Mouse (Mus musculus) forebrain, postnatal 0 days (tissue): ENCODE data around the gene Galk1. TPM values are rescaled to one million over a fixed set of nuclear protein-coding genes. Genes with fewer than 3 reads are reported as not detected.

Source experiments
- ATAC-seq: fragments of 200-750 bp; cut with Nextera tagmentation; 2 replicates; pipeline ENCODE4 v1.8.0; 2017; ENCODE audit warnings: mild to moderate bottlenecking, moderate library complexity
- DNase-seq: peaks from one replicate; pipeline ENCODE4 v3.0.0-alpha.2; 2015
- H3K27ac ChIP-seq: fragments of 300-500 bp; sonication (generic); 2 replicates; pipeline ENCODE4 v1.5.1; 2014; ENCODE audit warnings: low read depth, mild to moderate bottlenecking, antibody characterized with exemption, low read length, moderate library complexity, mixed read lengths
- H3K27me3 ChIP-seq: fragments of 300-500 bp; sonication (generic); 2 replicates; pipeline ENCODE4 v1.6.1; 2014; ENCODE audit warnings: mild to moderate bottlenecking, low read length, mixed read lengths; ENCODE audit not compliant: insufficient read depth
- H3K36me3 ChIP-seq: fragments of 300-500 bp; sonication (generic); 2 replicates; pipeline ENCODE4 v1.6.1; 2014; ENCODE audit warnings: mild to moderate bottlenecking, moderate library complexity; ENCODE audit not compliant: insufficient read depth
- H3K4me1 ChIP-seq: fragments of 300-500 bp; sonication (generic); 2 replicates; pipeline ENCODE4 v1.6.1; 2014; ENCODE audit warnings: antibody characterized with exemption; ENCODE audit not compliant: insufficient read depth
- H3K4me2 ChIP-seq: fragments of 300-500 bp; sonication (generic); 2 replicates; pipeline ENCODE4 v1.6.1; 2014; ENCODE audit warnings: low read depth, mild to moderate bottlenecking, moderate library complexity
- H3K4me3 ChIP-seq: fragments of 300-500 bp; sonication (generic); 2 replicates; pipeline ENCODE4 v1.5.1; 2014; ENCODE audit warnings: low read depth, low read length, mixed read lengths
- H3K9ac ChIP-seq: fragments of 300-500 bp; sonication (generic); 2 replicates; pipeline ENCODE4 v1.6.1; 2014; ENCODE audit warnings: mild to moderate bottlenecking
- H3K9me3 ChIP-seq: fragments of 300-500 bp; sonication (generic); 2 replicates; pipeline ENCODE4 v1.6.1; 2016; ENCODE audit warnings: low read length
- CTCF ChIP-seq: sonication (generic); IDR thresholded peaks from 2 replicates; pipeline ENCODE4 v1.5.1; 2016; ENCODE audit warnings: antibody characterized with exemption, control low read depth, low read depth
- WGBS: fragments of 180-500 bp; shearing (Covaris S2); extraction: QIAGEN DNeasy Blood & Tissue Kit; methylation state at CpG from one replicate; pipeline ENCODE4 v1.1.7; 2014; 5-methylcytosine and 5-hydroxymethylcytosine counted together
- polyA plus RNA-seq: library from polyadenylated mRNA; unstranded; fragments of >200 nt; fragmentation: Nextera tagmentation; extraction: Ambion mirVana; gene quantifications from 2 replicates; pipeline ENCODE4 v1.2.1, GENCODE M21; 2015
- total RNA-seq: library from RNA; depleted of rRNA; stranded (reverse); fragments of >200 nt; gene quantifications from 2 replicates; pipeline ENCODE4 v1.2.3, GENCODE M21; 2014

Galk1 gene
- total and polyA plus RNA-seq, 2 experiments from 2014 or later: 42.6 to 61.1 TPM

DNA sequence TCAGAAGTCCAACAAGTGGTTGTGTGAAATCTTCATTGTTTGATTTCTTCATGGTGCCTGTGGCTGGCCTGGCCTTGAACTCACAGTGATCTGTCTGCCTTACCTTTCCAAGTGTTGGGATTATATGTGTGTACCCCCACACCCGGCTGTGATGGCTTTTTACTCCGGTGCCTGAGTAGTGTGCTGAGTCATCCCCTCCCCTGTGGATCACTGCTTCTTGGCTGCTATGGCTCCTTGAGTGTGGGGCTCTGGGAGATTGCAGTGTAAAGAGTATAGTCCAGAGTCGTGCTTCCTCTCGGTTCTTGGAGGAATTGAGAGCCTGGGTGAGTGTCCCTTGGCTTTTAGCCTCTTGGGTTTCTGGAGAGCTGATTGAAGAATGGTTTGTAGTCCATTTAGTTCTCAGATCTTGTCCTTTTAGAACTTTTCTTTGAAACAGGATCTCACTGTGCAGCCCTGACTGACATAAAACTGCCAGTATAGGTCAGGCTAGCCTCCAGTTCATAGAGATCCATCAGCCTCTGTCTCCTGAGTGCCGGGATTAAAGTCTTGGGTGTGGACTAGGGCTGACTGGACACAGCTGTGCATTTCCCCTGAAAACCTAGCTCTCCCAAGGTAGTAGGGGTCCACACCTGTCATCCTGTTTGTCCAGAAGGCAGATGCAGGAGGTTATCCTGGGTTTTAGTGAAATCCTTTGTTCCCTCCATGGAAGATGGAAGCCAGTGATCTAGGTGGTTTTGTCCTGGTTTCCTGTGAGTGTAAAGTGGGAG lies 30.0 kb upstream of the Galk1 start:
- no peaks in the 10 kb centered on the region for H3K27me3 ChIP-seq
- H3K27ac ChIP-seq: no peak overlapping the region
- WGBS: 87% methylated on average over 5 of the region's 5 CpGs
- DNase-seq (no peak), ATAC-seq (no peak)
- peaks cover 20% of the 10 kb centered on the region for H3K36me3 ChIP-seq
- H3K9ac ChIP-seq: no peak overlapping the region
- no peaks in the 10 kb centered on the region for H3K9me3 ChIP-seq
- H3K4me2 ChIP-seq: no peak overlapping the region
- no peaks in the 10 kb centered on the region for H3K4me1 ChIP-seq
- H3K4me3 ChIP-seq: no peak overlapping the region
- no peak for TF ChIP-seq CTCF

DNA sequence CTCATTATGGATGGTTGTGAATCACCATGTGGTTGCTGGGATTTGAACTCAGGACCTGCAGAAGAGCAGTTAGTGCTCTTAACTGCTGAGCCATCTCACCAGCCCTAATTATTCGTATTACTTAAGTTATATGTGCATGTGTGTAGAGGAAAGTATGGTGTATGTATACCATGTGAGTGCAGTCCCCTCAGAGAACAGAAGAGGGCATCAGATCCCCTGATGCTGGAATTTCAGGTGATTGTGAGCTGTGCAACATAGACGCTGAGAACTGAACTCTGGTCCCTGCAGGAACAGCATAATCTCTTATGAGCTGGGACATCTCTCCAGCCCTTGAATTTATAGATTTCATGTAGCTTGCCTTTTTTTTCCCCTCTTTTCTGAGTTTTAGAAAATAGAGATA lies 29.3 kb upstream of the Galk1 start:
- H3K9ac ChIP-seq: no peak overlapping the region
- WGBS: 98% methylated on average over 2 of the region's 2 CpGs
- TF ChIP-seq CTCF: no peak
- ATAC-seq (no peak), DNase-seq (no peak)
- no peaks in the 10 kb centered on the region for H3K4me1 ChIP-seq
- H3K27me3 ChIP-seq: no peaks in the 10 kb centered on the region
- no peaks in the 10 kb centered on the region for H3K9me3 ChIP-seq
- no peak overlapping the region for H3K4me2 ChIP-seq
- peaks cover 17% of the 10 kb centered on the region for H3K36me3 ChIP-seq
- H3K27ac ChIP-seq: no peak overlapping the region
- H3K4me3 ChIP-seq: no peak overlapping the region

DNA sequence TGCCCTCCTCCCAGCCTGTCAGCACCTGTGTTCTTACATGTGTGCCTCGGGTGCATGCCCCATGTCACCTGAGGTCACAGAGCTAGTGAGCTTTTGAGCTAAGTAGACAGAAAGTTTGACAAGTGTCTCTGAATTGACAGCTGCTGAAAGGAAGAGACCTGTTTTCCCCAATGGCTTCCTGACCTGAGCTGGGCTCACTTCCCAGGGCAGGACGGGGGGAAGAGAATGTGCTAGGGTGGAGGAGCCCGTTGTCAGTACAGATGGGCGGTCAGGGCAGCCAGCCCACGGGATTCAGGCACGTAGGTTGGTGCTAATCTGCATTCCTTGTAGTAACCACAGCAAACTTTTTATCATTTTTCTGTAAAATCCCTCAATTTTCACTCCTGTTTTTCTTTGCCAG lies 28.1 kb upstream of the Galk1 start:
- Histone ChIP-seq H3K9ac (no peak overlapping the region), H3K36me3 (peaks cover 15% of the 10 kb centered on the region; the same call in 1 of the 2 replicates), H3K4me1 (no peaks in the 10 kb centered on the region), H3K4me2 (no peak overlapping the region), H3K9me3 (no peaks in the 10 kb centered on the region), H3K27me3 (no peaks in the 10 kb centered on the region), H3K27ac (no peak overlapping the region), H3K4me3 (no peak overlapping the region)
- ATAC-seq (no peak), DNase-seq (no peak)
- no peak for TF ChIP-seq CTCF
- WGBS: 90% methylated on average over 6 of the region's 6 CpGs

GRCm38 (mm10) chr11:116037826-116038225 lies 25.3 kb upstream of the Galk1 start:
- DNase-seq (no peak), ATAC-seq (no peak)
- Histone ChIP-seq H3K27ac (no peak overlapping the region), H3K9ac (no peak overlapping the region), H3K27me3 (no peaks in the 10 kb centered on the region), H3K4me3 (no peak overlapping the region), H3K4me1 (no peaks in the 10 kb centered on the region), H3K36me3 (peaks cover 10% of the 10 kb centered on the region; the same call in 1 of the 2 replicates), H3K4me2 (no peak overlapping the region), H3K9me3 (no peaks in the 10 kb centered on the region)
- no peak for TF ChIP-seq CTCF
- 93% methylated on average over 9 of the region's 9 CpGs for WGBS

GRCm38 (mm10) chr11:116036671-116037070 lies 24.2 kb upstream of the Galk1 start:
- H3K36me3 ChIP-seq: peaks cover 10% of the 10 kb centered on the region; the same call in 1 of the 2 replicates
- no peaks in the 10 kb centered on the region for H3K27me3 ChIP-seq
- no peak for TF ChIP-seq CTCF
- H3K9ac ChIP-seq: no peak overlapping the region
- peaks cover 4% of the 10 kb centered on the region for H3K4me1 ChIP-seq
- no peak for ATAC-seq
- no peak overlapping the region for H3K4me3 ChIP-seq
- no peaks in the 10 kb centered on the region for H3K9me3 ChIP-seq
- no peak for DNase-seq
- no peak overlapping the region for H3K4me2 ChIP-seq
- WGBS: 95% methylated on average over 3 of the region's 3 CpGs
- no peak overlapping the region for H3K27ac ChIP-seq

DNA sequence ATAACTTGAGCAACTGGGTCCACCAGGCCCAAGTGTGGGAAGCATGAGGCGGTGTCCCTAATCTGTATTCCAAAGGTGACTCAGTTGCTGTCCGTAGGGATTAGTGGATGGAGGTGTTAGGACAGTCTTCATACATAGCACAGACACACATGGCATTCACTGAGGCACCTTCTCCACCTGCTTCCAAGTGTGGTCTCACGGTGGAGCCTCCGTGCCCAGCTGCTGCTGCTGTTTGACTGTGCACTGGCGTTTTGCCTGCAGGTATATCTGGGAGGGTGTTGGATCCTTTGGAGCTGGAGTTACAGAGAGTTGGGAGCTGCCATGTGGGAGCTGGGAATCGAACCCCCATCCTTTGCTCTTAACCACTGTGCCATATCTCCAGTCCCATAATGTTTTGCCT lies 22.1 kb upstream of the Galk1 start:
- Histone ChIP-seq H3K9ac (no peak overlapping the region), H3K27me3 (no peaks in the 10 kb centered on the region), H3K4me1 (peaks cover 13% of the 10 kb centered on the region), H3K27ac (no peak overlapping the region), H3K4me2 (no peak overlapping the region), H3K4me3 (no peak overlapping the region), H3K36me3 (no peaks in the 10 kb centered on the region; the same call in 1 of the 2 replicates), H3K9me3 (no peaks in the 10 kb centered on the region)
- ATAC-seq (no peak), DNase-seq (no peak)
- 97% methylated on average over 6 of the region's 6 CpGs for WGBS
- TF ChIP-seq CTCF: no peak

DNA sequence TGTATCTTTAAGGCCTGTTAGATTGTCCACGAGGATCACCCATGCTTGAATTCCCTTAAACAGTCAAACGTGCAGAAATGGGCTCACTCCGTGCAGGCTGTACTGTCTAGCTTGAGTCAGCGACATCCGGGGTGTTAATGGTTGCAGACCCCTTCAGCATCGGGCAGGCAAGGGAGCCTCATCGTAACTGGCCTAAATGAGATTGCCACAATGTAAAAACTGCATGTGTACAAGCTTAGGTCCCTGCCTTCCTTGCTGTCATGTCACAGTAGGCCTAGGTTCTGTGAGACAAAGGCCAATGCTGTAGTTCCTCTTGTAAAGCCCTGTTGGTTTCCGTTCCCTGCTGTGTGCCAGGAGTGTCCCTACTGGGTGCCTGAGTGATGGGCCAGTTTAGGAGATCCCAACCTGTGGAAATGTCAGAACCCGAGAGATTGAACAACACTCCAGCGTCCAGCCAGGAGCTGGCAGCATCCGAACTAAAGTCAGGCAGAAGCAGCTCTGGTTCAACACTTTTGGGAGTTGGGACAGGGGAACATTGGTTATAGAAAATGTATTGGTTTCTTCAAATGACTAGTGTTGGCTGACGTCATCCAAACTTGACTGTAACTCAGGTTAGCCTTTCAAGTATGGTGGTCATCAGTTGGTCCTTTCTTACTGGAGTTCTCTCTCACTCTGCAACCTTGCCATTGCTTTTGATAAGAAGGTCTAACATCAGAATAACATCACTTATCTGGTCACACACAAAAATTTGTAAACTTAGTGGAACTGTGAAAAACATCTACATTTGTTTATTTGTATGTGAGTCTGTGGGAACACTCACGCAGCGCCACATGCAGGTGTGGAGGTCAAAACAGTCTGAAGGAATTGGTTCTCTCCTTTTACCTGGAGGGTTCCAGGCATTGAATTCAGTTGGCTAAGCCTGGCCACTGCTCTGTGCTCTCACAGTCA lies 18.7 kb upstream of the Galk1 start:
- H3K4me1 ChIP-seq: peaks cover 13% of the 10 kb centered on the region
- DNase-seq: no peak
- peak overlapping the region; percentile 84 for H3K4me2 ChIP-seq
- WGBS: 26% methylated on average over 14 of the region's 14 CpGs
- no peak for TF ChIP-seq CTCF
- peak overlapping the region; percentile 97 for H3K9ac ChIP-seq
- peak overlapping the region; percentile 100 for H3K27ac ChIP-seq
- H3K4me3 ChIP-seq: peak overlapping the region; percentile 69
- H3K36me3 ChIP-seq: no peaks in the 10 kb centered on the region
- H3K27me3 ChIP-seq: no peaks in the 10 kb centered on the region
- no peaks in the 10 kb centered on the region for H3K9me3 ChIP-seq
- peak; percentile 14 for ATAC-seq
